Mouse (Mus musculus) limb, embryonic 14.5 days (tissue): ENCODE measurements at regions not wholly inside any gene's neighbourhood (a gene's known extent, or its start where the extent isn't known, plus 50 kb on each side); places are given as distances from the start of the nearest gene placed in this dataset.

Source experiments
- ATAC-seq: fragments of 200-750 bp; cut with Nextera tagmentation; 2 replicates; pipeline ENCODE4 v1.8.0; 2017; ENCODE audit warnings: low read depth, moderate number of reproducible peaks, moderate TSS enrichment; ENCODE audit not compliant: low FRiP score
- DNase-seq: peaks from one replicate; pipeline ENCODE4 v3.0.0-alpha.2; 2015; ENCODE audit warnings: low spot score
- H3K27ac ChIP-seq: fragments of 300-500 bp; sonication (generic); replicated peaks from 2 replicates; pipeline ENCODE4 v1.5.1; 2014; ENCODE audit warnings: low read depth, mild to moderate bottlenecking, low read length, moderate library complexity, mixed read lengths
- H3K27me3 ChIP-seq: fragments of 300-500 bp; sonication (generic); 2 replicates; pipeline ENCODE4 v1.6.1; 2014; ENCODE audit warnings: low read length, mixed read lengths; ENCODE audit not compliant: control insufficient read depth, insufficient read depth
- H3K36me3 ChIP-seq: fragments of 300-500 bp; sonication (generic); 2 replicates; pipeline ENCODE4 v1.6.1; 2014; ENCODE audit warnings: mild to moderate bottlenecking, low read length, moderate library complexity, mixed read lengths; ENCODE audit not compliant: control insufficient read depth, insufficient read depth
- H3K4me1 ChIP-seq: fragments of 300-500 bp; sonication (generic); 2 replicates; pipeline ENCODE4 v1.6.1; 2014; ENCODE audit warnings: antibody characterized with exemption, low read length, mixed read lengths; ENCODE audit not compliant: control insufficient read depth, insufficient read depth
- H3K4me2 ChIP-seq: fragments of 300-500 bp; sonication (generic); replicated peaks from 2 replicates; pipeline ENCODE4 v1.6.1; 2014; ENCODE audit warnings: low read depth, mild to moderate bottlenecking, low read length, moderate library complexity; ENCODE audit not compliant: severe bottlenecking
- H3K4me3 ChIP-seq: fragments of 300-500 bp; sonication (generic); replicated peaks from 2 replicates; pipeline ENCODE4 v1.5.1; 2014; ENCODE audit warnings: low read length
- H3K9ac ChIP-seq: fragments of 300-500 bp; sonication (generic); 2 replicates; pipeline ENCODE4 v1.6.1; 2014; ENCODE audit warnings: mild to moderate bottlenecking, low read depth, low read length, moderate library complexity; ENCODE audit not compliant: severe bottlenecking
- H3K9me3 ChIP-seq: fragments of 300-500 bp; sonication (generic); 2 replicates; pipeline ENCODE4 v1.6.1; 2016; ENCODE audit warnings: low read length; ENCODE audit not compliant: control insufficient read depth
- POLR2A ChIP-seq: fragments of 200-500 bp; IDR thresholded peaks from 2 replicates; pipeline ENCODE4 v1.8.0; 2012; ENCODE audit warnings: inconsistent platforms, mild to moderate bottlenecking, moderate library complexity, borderline replicate concordance; ENCODE audit not compliant: insufficient read depth, insufficient read length; ENCODE audit errors: extremely low read depth
- WGBS: fragments of 180-500 bp; shearing (Covaris S2); extraction: QIAGEN DNeasy Blood & Tissue Kit; methylation state at CpG from one replicate; pipeline ENCODE4 v1.1.7; 2014; 5-methylcytosine and 5-hydroxymethylcytosine counted together

- DNase-seq (no peak), ATAC-seq (no peak)
- H3K27me3 ChIP-seq, result no peaks in the 10 kb centered on the region
- no peaks in the 10 kb centered on the region for H3K36me3 ChIP-seq
- H3K9me3 ChIP-seq, result no peaks in the 10 kb centered on the region
- H3K4me2 ChIP-seq, result no peak overlapping the region
- no peak overlapping the region for H3K4me3 ChIP-seq
- H3K4me1 ChIP-seq, result no peaks in the 10 kb centered on the region
- H3K27ac ChIP-seq, result no peak overlapping the region
- 71% methylated on average over 3 of the region's 3 CpGs for WGBS
- no peak overlapping the region for H3K9ac ChIP-seq
- no peak for TF ChIP-seq POLR2A
These were observed 138.5 kb upstream of the Slco3a1 start for GRCm38 (mm10) chr7:74693049-74693448.

- H3K4me3 ChIP-seq, result no peak overlapping the region
- H3K27me3 ChIP-seq, result no peaks in the 10 kb centered on the region
- no peaks in the 10 kb centered on the region for H3K4me1 ChIP-seq
- no peaks in the 10 kb centered on the region for H3K36me3 ChIP-seq
- H3K4me2 ChIP-seq, result no peak overlapping the region
- DNase-seq, result no peak
- no peak for ATAC-seq
- no peak overlapping the region for H3K27ac ChIP-seq
- no peak for TF ChIP-seq POLR2A
- no peaks in the 10 kb centered on the region for H3K9me3 ChIP-seq
- H3K9ac ChIP-seq, result no peak overlapping the region
These were observed 136.1 kb upstream of the Slco3a1 start for GRCm38 (mm10) chr7:74690706-74691105.

DNA sequence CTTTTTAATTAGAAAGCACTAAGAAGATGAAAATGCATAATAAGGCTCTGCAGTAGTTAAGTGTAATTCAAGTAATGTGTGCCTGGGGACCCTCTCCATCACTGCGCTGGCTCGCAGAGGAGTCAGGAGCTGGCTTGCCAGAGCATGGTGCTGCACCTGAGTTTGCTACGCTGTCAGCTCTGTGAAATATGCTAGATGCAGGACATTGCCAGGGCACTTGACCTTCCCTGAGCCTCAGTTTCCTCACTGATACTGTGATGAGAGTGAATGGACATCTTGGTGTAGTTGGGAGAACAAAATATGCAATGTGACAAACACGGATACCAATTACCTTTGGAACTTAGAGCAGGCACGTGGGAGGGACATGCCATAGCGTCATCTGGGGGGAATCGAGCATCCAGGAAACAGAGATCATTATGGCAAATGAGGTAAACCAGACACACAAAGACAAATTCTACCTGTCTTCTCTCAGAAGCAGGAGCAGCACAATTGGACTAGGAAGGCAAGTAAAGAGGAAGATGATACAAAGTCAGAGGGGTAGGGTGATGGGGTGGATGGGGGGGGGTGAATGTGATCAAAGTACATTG is 133.6 kb upstream of the Slco3a1 start:
- Histone ChIP-seq H3K4me3 (no peak overlapping the region), H3K27me3 (no peaks in the 10 kb centered on the region), H3K4me1 (no peaks in the 10 kb centered on the region), H3K27ac (no peak overlapping the region), H3K36me3 (no peaks in the 10 kb centered on the region), H3K9ac (no peak overlapping the region), H3K4me2 (no peak overlapping the region), H3K9me3 (no peaks in the 10 kb centered on the region)
- TF ChIP-seq POLR2A, result no peak
- 71% methylated on average over 7 of the region's 7 CpGs for WGBS
- ATAC-seq, result no peak
- DNase-seq, result no peak

- Histone ChIP-seq H3K9ac (no peak overlapping the region), H3K4me2 (no peak overlapping the region), H3K27me3 (no peaks in the 10 kb centered on the region), H3K36me3 (no peaks in the 10 kb centered on the region), H3K9me3 (no peaks in the 10 kb centered on the region), H3K27ac (no peak overlapping the region), H3K4me1 (no peaks in the 10 kb centered on the region), H3K4me3 (no peak overlapping the region)
- WGBS, result 49% methylated on average over 13 of the region's 13 CpGs
- ATAC-seq, result no peak
- DNase-seq, result no peak
- no peak for TF ChIP-seq POLR2A
These were observed 132.9 kb upstream of the Slco3a1 start for GRCm38 (mm10) chr7:74687303-74688115.

DNA sequence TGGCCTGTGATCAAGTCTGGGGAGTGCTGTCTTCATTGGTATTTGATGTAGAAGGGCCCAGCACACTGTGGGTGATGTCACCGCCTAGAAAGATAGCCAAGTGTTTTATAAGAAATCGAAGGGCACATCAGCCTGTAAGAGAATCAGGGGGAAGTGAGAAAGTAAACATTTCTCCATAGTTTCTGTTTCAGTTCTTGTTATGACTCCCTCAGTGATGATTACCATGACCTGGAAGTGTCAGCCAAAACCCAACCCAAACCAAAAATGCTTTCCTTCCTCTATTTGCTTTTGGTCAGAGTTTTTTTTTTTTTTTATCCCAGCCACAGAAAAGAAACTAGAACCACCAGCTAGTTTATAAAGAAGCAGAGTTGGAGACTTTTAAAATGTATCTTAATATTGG is 129.4 kb upstream of the Slco3a1 start:
- H3K36me3 ChIP-seq, result no peaks in the 10 kb centered on the region
- WGBS, result 84% methylated on average over 2 of the region's 2 CpGs
- DNase-seq (peak; percentile 3), ATAC-seq (no peak)
- no peak overlapping the region for H3K4me2 ChIP-seq
- no peak overlapping the region for H3K9ac ChIP-seq
- no peak for TF ChIP-seq POLR2A
- H3K9me3 ChIP-seq, result no peaks in the 10 kb centered on the region
- no peaks in the 10 kb centered on the region for H3K4me1 ChIP-seq
- no peak overlapping the region for H3K4me3 ChIP-seq
- no peak overlapping the region for H3K27ac ChIP-seq
- no peaks in the 10 kb centered on the region for H3K27me3 ChIP-seq
